Mouse (Mus musculus) megakaryocyte-erythroid progenitor cell, adult 5-6 weeks (primary cell): ENCODE results near the gene Eps15l1. TPM values are rescaled to one million over a fixed set of nuclear protein-coding genes. Genes with fewer than 3 reads are reported as not detected.

Experiments used
- ATAC-seq: replicated peaks from 2 replicates; pipeline ENCODE4 v1.8.0; 2016; ENCODE audit warnings: mild to moderate bottlenecking, inconsistent platforms; ENCODE audit not compliant: severe bottlenecking, poor library complexity, low FRiP score, low TSS enrichment
- total RNA-seq, 2 experiments: library from RNA; stranded (forward) in 1 of 2; stranded (reverse) in 1 of 2; fragments of 200-1000, 215-1000 nt in 1 of 2; fragments of >200 nt in 1 of 2; fragmentation: Nextera tagmentation in 1 of 2; gene quantifications; 2 replicates each; pipeline ENCODE4 v1.2.3; 2014 to 2017

Eps15l1 gene
- total RNA-seq, 2 experiments from 2014 or later = 28.8 to 114 TPM

- ATAC-seq = no peak
Measured at GRCm38 (mm10) chr8:72329116-72329515, 92.1 kb downstream of the Eps15l1 start.

- no peak for ATAC-seq
Measured at GRCm38 (mm10) chr8:72324708-72325107, 96.6 kb downstream of the Eps15l1 start.

- no peak for ATAC-seq
Measured at GRCm38 (mm10) chr8:72324036-72324706, 97.1 kb downstream of the Eps15l1 start.

- ATAC-seq = no peak
Measured at GRCm38 (mm10) chr8:72323131-72323725, 98.0 kb downstream of the Eps15l1 start.

DNA sequence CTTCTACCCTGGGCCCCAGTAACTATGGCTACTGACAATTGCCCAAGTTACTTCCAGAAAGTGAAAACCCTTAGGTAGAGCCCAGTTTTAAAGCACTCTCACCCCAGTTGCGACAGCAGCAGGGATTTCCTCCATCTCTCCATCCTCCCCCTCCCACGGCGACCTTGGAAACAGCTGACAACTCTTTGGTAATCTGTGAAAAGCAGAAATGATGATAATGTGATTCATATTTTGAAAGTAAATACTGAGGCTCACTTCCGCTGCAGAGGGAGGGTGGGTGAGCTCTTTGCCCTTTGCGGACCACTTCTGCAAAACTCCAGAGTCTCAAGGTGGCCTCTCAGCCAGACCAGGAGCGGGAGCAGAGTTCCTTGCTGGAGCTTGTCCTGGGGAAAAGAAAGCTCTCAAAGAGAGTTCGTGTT lies 98.8 kb downstream of the Eps15l1 start:
- no peak for ATAC-seq

DNA sequence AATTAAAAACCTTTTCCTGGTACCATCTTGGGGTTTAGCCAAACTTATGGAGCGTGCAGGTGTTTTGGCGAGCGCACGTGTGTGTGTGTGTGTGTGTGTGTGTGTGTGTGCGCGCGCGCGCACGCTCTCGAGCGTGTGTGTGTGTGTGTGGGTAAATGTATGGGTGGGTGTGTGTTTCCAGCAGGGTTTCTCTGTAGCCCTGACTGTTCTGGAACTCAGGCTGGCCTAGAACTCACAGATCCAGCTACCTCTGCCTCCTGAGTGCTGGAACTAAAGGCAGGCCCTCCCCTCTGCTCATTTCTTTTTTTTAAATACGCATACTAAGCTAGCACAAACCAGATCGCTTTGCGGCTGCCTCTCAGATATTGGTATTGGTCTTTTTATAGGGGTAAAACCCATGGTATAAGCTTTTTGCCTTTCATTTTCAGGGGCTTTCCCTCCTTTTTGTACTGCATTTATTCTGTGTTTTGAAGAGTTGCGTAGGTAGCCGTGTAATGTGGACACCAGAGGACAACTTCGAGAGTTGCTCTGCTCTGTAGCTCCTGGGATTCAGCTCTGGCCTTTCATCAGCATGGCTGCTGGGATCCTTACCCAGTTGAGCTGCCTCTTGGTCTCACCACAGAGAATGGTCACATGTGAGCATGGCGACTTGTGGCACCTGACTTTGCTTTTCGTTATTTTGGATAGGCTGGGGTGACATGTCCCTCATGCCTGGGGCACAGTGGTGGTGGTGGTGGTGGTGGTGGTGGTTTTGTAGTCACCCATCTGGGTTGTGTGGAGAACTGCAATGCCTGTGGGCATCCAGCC lies 99.4 kb downstream of the Eps15l1 start:
- no peak for ATAC-seq

- ATAC-seq = no peak
Measured at GRCm38 (mm10) chr8:72320803-72321583, 100.3 kb downstream of the Eps15l1 start.

DNA sequence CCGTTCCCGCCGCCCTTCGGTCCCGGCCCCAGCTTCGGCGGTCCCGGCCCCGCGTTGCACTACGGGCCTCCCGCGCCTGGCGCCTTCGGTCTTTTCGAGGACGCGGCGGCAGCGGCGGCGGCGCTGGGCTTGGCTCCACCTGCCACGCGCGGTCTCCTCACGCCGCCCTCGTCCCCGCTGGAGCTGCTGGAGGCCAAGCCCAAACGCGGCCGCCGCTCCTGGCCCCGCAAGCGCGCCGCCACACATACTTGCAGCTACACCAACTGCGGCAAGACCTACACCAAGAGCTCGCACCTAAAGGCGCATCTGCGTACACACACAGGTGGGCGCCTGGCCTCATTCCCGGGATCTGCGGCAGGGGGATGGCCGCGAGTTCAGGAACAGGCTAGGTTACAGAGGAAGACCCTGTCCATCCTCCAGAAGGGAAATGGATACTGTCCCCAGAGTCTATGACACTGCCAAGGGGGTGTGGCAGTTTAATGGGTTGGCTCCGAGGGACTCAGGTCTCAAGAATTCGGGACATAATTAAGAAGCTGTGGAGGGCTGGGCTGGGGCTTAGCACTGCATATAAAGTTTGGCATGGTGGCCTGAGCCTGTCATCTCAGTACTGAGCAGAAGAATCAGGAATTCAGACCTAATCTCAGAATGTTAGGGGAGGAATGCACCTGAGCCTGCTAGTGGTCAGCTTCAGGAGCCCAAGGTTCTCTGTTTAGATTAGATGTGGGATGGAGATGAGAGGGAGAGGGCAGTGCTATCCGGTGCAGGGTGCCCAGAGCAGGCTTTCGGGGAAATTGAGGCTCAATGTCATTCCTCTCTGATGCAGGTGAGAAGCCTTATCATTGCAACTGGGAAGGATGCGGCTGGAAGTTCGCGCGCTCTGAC lies 101.1 kb downstream of the Eps15l1 start:
- no peak for ATAC-seq

DNA sequence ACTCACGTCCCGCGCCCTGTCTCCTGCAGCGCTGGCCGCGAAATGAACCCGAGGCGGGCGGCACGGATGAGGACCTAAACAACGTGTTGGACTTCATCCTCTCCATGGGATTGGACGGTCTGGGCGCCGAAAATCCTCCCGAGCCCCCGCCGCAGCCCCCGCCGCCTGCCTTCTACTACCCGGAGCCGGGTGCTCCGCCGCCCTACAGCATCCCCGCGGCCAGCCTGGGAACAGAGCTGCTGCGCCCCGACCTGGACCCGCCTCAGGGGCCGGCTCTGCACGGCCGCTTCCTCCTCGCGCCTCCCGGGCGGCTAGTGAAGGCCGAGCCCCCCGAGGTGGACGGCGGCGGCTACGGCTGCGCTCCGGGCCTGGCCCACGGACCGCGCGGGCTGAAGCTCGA lies 101.9 kb downstream of the Eps15l1 start:
- no peak; the same call in 1 of the 2 replicates for ATAC-seq

DNA sequence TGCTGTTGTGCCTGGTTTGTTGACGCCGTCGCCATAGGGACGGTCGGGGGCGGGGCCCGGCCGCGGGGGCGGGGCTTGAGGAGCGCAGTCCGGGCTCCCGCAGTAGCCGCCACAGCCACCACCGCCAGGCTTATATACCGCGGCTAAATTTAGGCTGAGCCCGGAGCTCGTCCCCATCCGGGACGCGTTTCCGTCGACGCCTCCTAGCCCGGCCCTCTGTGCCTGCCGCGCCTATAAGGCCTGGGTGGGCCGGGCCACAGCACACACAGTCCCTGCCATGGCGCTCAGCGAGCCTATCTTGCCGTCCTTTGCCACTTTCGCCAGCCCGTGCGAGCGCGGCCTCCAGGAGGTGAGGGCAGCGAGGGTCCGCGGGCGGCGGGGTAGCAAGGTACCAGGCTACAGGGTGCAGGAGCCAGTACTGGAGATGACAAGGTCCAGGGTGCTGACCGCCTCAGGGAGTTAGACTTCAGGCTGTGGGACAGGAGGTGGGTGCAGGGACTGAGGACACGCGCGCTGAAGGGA lies 102.4 kb downstream of the Eps15l1 start, which contains the start of gene Klf2:
TSS of gene Klf2 (plus strand) at position 233 of the 522 bp plus-strand sequence.
- ATAC-seq = peak; percentile 95

DNA sequence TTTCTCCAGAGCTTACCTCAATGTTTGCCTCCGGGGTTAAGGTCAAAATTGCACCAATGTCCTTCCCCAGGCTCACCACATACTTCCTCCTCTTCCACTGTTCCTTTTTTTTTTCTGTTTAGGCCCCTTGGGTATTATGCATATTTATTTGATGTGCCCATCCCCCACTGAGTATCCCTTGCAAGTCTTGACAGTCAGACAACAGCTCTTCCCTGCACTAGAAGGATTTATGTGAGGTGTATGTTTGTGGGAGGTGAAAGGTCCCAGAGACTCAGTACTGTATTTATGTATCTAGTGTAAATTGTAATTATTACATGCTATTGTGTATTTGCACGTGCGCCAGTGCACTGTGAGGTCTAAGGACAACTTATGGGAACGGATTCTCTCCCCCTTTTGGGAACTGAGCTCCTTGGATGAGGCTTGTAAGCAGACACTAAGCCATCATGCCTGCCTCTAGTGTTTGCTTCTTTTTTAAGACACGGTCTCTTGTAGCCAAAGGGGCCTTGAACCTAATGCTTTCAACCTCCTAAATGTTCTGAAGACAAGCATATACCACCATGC lies 103.4 kb downstream of the Eps15l1 start:
- ATAC-seq = no peak

DNA sequence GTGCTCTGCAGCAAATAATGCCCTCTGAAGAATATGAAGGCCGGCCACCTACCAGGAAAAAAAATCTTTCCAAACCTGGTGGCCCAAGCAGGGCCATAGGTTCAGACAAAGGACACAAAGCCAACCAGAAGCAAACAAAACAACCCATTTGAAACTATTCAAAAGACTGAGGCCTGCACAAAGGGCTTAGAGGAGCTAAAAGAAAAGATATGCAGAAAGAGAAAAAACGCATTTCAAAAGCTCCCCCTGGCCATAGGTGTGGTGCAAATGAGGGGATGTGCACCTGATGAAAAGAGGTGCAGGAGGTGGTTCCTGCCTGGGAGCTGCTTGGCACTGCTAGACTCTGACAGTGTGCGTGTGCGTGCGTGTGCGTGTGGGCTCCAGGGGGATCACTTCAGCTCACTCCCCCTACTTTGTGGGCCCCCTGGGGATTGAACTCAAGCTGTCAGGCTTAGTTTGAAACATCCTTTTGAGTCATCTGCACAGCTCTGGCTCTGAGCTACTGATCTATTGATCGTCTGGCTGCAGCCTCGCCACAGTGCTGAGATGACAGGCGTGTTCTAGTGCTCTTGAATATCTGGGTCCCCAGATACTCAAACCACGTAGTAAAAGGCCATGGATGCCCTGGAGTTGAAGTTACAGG lies 105.1 kb downstream of the Eps15l1 start:
- no peak for ATAC-seq

DNA sequence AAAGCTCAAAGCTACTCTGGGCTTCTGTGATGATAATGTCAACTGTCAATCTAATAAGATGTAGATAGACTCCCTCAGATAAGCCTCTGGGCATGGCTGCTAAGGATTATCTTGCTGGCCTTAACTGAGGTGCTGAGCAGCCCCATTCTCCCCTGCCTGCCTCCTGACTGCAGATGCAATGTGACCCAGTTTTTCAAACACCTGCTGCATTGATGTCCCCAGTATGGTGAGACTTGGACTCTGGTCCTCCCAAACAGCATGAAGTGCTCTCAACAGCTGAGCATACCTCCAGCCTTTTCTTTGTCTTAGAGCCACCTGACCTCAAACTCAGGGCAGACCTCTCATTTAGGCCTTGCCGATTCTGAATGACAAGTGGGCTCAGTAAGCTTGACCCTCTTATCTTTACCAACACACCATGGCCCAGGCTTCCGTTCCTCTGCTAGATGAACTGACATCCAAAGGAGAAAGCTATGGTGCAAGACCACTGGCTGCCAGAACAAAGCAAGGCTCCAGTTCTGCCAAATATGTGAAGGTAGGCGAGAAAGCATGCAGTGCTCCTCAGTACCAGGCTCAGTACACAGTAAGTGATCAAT lies 108.2 kb downstream of the Eps15l1 start:
- ATAC-seq = 0 out of 2 replicates have a peak, but pooled peaks have one; percentile 24

- ATAC-seq = peak; percentile 50
Measured at GRCm38 (mm10) chr8:72310849-72311506, 110.3 kb downstream of the Eps15l1 start.

GRCm38 (mm10) chr8:72308276-72308675 lies 113.0 kb downstream of the Eps15l1 start:
- ATAC-seq = no peak

DNA sequence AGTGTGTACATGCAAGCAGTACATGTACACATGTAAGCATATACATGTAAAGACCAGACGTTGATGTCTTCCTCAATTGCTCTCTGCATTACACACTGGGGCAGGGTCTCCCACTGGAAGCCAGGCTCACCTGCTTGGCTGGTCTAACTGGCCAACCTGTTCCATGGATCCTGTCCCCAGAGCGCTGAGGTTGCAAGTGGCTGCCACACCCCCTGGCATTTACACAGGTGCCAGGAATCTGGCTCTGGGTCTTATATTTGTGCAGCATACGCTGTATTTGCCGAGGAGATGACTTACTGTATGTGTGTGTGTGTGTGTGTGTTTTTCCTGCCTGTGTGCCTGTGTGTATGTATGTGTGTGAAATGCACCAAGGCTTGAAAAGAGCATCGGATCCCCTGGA lies 114.3 kb downstream of the Eps15l1 start:
- no peak for ATAC-seq
